Mouse (Mus musculus) megakaryocyte progenitor cell, adult 5-6 weeks (primary cell): ENCODE results near the gene Pdzd4. TPM values are rescaled to one million over a fixed set of nuclear protein-coding genes. Genes with fewer than 3 reads are reported as not detected.

ENCODE experiments used
- ATAC-seq: replicated peaks from 2 replicates; pipeline ENCODE4 v1.8.0; 2016; ENCODE audit warnings: mild to moderate bottlenecking, moderate TSS enrichment, inconsistent platforms; ENCODE audit not compliant: poor library complexity
- total RNA-seq, 2 experiments: library from RNA; stranded (forward) in 1 of 2; stranded (reverse) in 1 of 2; fragments of 157-497, 149-512 nt in 1 of 2; fragments of 200-1000 nt in 1 of 2; gene quantifications; 2 replicates each; pipeline versions ENCODE4 v1.2.3 to v1.2.4; 2015 to 2017

Pdzd4 gene
- total RNA-seq, 2 experiments from 2014 or later, result 0.32 to 2.1 TPM

DNA sequence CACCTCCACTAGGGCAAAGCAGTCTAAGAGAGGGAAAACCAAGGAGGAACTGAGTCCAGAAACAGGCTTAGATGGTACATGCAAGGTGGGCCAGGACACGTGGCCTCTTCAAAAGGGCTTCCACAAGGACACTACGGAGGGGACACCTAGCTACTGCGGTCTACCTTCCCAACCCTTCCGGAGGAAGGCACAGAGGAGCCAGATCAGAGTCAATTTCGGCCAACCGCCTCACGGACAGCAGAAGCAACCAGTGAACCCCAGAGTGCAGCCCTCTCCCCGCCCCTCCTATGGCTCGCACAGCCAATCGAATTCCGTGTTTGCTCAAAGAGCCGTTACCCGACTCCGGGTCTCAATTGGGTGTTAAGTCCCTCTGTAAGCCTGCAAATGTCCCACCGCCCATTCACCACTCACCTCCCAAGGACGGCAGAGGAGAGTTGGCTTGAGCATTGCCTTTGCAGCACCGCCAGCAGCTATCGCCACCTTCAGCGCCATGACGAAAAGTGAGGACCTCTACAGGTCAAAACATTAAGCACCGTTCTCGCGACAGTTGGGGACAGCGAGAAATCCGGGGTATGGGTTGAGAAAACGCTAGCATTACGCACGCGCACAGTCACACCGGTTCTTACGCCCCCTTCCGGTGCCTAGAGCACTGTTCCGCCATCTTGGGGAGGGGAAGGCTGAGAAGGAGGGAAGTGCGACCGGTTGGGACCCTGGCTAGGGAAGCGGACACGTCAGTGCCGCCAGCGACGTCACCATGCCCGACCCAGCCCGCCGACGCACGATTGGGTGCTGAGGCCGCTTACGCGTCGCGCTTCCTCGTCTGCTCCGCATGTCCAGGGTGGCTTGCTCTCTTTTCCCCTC, 38.2 kb downstream of the Pdzd4 start, which contains the start of the genes Idh3g and Ssr4:
Gene Idh3g (minus strand): TSS at position 534 of the 861 bp plus-strand sequence.
Gene Ssr4 (plus strand): TSS at position 665 of the 861 bp plus-strand sequence.
- ATAC-seq, result peak; percentile 91

DNA sequence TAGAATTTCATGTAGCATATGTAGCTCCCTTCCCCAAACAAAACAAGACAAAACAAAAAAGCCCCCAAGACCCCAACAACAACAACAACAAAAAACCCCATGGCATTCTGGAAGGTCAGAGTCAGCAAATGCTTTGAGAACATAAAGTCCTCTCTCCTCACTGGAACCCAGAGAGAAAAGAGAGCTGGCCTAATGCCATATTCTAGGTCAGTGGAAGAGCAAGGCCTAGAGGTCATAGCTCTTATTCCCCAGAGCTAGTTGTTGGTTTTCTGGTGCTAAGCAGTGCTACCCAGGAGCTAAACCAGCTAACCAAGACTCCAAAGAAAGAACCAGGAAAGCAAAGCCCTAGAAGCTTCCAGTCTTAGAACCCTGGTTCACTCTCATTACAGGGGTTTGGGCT, 39.1 kb downstream of the Pdzd4 start:
- no peak for ATAC-seq

DNA sequence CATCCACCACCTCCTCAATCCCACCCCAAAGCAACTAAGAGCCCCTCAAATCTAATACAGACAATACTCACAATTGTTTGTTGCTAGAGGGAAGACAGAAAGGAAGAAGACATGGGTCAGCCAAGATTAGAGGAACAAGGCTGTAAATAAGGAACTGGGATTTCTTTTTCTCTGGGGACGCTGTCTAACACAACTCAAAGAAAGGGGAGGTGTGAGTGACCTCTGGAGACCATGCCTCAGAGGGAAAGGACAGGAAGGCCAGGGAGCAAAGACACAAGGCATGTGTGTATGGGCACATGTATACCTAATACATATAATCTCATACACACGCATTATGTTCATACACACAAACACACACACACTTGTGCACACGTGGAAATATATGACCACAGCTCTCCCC, 42.5 kb downstream of the Pdzd4 start:
- ATAC-seq, result no peak

DNA sequence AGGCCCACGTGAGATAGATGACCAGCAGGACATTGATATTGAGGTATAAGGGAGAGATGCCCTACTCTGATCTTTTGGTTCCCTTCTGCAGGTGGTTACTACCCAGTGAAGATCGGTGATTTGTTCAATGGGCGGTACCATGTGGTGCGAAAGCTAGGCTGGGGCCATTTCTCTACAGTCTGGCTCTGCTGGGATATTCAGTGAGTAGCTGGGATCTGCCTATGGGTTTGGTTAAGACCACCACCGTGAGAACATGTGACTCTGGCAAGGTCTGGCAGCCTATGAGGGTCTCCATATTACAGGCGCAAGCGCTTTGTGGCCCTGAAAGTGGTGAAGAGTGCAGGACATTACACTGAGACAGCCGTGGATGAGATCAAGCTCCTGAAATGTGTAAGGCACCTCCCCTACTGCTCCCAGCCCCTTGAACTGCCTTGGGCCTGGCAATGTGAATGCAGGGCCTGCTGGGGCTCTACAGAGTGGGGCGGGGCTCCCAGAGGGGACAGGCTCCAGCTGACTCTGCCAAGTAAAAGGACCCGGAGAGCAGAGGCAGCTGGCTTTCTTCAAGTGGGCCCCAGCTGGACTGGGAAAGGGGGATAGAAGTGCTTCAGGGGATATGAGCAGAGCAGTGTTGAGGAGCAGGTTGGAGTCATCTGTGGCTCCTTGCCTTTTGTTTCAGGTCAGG, 49.8 kb downstream of the Pdzd4 start:
- no peak for ATAC-seq

DNA sequence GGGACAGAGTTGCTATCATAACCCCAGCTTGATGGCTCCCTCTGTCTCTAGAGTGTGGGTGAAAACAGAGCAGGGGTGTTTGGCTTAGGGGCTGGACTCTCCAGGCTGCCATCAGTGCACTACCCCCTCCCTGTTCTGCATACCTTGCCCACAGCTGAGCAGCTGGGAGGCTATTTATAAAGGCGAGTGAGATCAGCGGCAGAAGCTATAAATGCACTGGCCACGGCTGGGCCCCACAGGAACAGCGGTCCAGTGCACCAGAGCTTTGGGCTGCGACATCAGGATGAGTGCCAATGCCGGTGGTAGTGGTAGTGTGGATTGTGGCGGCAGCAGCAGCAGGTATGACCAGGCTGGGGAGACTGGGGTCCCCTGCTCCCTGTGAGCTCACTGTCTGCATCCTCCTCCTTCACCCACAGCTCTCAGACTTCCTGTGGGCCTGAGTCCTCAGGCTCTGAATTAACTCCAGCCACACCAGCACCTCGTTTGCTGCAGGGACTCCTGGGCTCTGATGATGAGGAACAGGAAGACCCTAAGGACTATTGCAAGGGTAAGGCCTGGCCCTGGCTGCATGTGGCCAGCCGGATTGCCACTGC, 50.5 kb downstream of the Pdzd4 start, which contains the start of gene Srpk3:
Gene Srpk3 (plus strand): TSS at position 238 of the 593 bp plus-strand sequence.
- peak; percentile 30 for ATAC-seq

DNA sequence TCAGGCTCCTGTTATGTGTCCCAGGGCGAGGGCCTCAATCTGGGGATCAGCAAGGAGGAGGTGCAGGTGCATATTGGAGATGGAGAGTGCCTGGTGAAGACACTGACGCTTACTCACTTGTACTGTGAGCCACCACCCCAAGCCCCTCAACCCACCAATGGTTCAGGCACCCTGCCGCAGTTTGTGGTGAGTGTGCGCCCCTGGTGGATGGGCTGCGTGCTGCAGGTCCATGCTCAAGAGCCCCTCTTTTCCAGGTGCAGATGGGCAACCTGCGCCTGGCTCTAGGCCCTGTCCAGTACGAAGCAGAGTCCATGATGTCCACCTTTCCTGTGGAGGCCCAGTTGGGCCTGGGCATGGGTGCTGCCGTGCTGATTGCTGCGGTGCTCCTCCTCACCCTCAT, 57.5 kb downstream of the Pdzd4 start:
- ATAC-seq, result peak; percentile 58; the same call in 1 of the 2 replicates

DNA sequence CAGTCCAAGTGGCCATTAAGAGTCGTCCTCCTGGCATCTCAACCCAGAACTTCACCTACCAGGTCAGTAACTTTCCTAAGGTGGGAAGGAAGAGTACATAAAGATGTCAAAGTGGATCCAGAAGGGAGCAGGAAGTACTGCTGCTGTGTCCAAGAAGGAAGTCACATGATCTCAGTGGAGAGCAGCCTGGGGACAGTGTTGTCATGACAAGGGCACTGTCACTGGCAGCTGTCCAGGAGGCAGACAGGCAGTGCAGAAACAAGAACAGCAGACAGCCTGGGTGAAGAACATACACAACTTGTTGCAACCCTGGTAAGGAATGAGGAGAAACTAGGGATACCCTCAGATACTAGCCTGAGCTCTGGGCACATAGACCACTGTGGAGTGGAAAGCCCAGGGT, 59.5 kb downstream of the Pdzd4 start:
- ATAC-seq, result peak; percentile 83

DNA sequence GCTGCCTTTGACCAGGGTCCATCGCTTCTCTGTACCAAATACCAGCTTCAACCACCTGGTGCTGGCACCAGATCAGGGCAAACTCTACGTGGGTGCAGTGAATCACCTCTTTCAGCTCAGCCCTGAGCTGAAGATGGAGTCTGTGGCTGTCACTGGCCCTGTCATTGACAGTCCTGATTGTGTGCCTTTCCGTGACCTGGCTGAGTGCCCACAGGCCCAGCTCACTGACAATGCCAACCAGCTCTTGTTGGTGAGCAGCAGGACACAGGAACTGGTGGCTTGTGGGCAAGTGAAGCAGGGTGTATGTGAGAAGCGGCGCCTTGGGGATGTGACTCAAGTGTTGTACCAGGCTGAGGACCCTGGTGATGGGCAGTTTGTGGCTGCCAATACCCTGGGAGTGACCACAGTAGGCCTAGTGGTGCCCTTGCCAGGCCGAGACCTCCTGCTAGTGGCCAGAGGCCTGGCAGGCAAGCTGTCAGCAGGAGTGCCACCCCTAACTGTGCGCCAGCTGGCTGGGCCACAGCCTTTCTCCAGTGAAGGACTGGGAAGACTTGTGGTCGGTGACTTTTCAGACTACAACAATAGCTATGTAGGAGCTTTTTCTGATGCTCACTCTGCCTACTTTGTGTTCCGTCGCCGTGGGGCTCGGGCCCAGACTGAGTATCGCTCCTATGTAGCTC, 66.0 kb downstream of the Pdzd4 start:
- 0 out of 2 replicates have a peak, but pooled peaks have one; percentile 14 for ATAC-seq

DNA sequence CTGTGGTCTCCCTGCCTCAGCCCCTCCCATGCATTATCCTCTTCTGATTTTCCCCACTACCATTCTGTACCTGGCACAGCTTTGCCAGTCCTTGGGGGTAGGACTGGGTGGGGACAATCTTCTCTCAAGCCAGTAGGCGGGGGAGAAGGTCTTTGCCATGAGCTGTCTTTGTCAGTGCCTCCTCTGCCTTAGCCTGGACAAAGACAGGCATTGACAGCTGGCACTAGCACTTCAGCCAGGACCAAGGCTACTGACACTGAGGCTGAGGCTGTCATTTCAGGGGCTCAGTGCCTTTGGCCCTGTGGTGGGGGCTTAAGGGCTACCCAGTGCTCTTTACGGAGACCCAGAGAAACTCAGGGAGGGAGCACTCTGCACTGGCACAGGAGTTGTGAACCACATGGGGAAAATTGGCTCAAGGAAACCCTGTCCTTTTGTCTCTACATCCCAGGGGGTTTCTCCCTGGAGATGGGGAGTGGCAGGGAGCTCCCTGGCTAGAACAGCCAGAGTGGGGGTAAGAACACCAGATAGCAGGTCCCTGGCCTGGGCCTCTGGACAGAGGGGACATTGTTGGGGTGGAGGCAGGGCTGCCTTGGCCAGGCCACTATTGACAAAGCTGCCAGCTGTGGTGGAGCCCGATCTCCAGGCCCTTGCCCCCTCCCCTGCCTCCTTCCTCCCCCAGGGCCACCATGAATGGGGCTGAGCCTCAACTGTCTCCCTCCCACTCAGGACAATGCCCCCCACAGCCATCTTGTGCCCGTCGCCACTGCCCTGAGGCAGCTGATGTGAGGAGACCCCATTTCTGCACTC, 68.2 kb downstream of the Pdzd4 start, which contains the start of gene Plxnb3:
Gene Plxnb3 (plus strand): TSS at position 757 of the 807 bp plus-strand sequence.
- ATAC-seq, result no peak

DNA sequence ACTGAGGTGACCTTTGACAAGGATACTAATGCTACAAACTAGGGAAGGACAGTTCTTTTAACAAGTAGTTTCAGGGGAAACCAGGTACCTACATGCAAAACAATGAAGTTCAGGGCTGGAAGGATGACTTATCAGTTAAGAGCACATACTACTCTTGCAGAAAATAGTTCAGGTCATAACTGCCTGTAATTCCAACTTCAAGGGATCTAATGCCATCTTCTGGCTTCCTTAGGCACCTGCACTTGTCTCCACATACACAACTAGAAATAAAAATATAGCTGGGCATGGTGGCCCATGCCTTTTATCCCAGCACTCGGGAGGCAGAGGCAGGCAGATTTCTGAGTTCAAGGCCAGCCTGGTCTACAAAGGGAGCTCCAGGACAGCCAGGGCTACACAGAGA, 75.8 kb downstream of the Pdzd4 start:
- no peak; the same call in 1 of the 2 replicates for ATAC-seq

DNA sequence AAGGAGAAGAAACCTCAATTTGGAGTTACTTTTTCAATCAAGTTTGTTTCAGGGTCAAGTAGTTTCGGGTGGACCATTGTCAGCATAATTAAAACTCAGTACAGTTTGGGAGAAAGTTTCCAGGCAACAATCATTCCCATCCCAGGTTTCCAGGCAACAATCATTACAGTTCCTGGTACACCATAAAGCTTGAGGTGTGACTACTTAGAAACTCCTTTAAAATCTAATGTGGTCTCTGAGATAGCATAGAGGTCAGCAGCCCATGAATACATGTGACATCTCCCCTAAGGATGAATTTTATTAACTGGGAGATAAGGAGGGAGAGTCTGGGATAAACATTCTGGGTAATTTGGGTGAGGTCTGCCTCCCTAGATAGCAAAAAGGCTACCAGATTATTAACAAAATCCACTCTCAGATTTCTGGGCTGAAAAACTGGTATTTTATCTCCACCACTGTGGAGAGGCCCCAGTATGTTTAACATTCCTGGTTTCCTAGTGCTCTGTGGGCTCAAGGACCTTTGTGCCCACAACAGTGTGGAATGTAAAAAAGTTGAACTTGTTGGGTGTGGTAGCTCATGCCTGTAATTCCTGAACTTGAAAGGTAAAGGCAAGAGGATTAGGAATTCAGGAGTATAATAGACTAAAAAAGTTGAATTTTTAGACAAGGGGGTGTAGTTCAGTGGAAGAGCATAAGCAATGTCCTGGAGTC, 79.8 kb downstream of the Pdzd4 start:
- no peak for ATAC-seq

Other genes starting within 250 kb of the Pdzd4 start
- 0.22 and 0.67 TPM in 2 replicates for gene Dusp9, start 185.6 kb downstream of the Pdzd4 start, total RNA-seq (2015)
- gene Dusp9, start 185.6 kb downstream of the Pdzd4 start, total RNA-seq (2017), result 0.44 and 0.67 TPM in 2 replicates
- gene Pnck, start 164.9 kb downstream of the Pdzd4 start, total RNA-seq (2015), result 0.71 and 1.2 TPM in 2 replicates
- 0.21 TPM in 1 of 2 replicates, not detected in the other for gene Pnck, start 164.9 kb downstream of the Pdzd4 start, total RNA-seq (2017)
- gene Slc6a8, start 151.8 kb downstream of the Pdzd4 start, total RNA-seq (2015), result 0.07 and 0.61 TPM in 2 replicates
- 0.04 TPM in 1 of 2 replicates, not detected in the other for gene Slc6a8, start 151.8 kb downstream of the Pdzd4 start, total RNA-seq (2017)
- gene Bcap31, start 108.8 kb downstream of the Pdzd4 start, total RNA-seq (2015), result 265 and 285 TPM in 2 replicates
- 218 and 226 TPM in 2 replicates for gene Bcap31, start 108.8 kb downstream of the Pdzd4 start, total RNA-seq (2017)
- 34.7 and 37.8 TPM in 2 replicates for gene Abcd1, start 108.4 kb downstream of the Pdzd4 start, total RNA-seq (2015)
- gene Abcd1, start 108.4 kb downstream of the Pdzd4 start, total RNA-seq (2017), result 13.6 and 19.4 TPM in 2 replicates
- not detected in 2 replicates for gene Plxnb3, start 67.9 kb downstream of the Pdzd4 start, total RNA-seq (2015)
- 0.50 TPM in 1 of 2 replicates, not detected in the other for gene Plxnb3, start 67.9 kb downstream of the Pdzd4 start, total RNA-seq (2017)
- gene Srpk3, start 50.6 kb downstream of the Pdzd4 start, total RNA-seq (2015), result not detected in 2 replicates
- gene Srpk3, start 50.6 kb downstream of the Pdzd4 start, total RNA-seq (2017), result 0.20 TPM in 1 of 2 replicates, not detected in the other
- gene Idh3g, start 38.1 kb downstream of the Pdzd4 start, total RNA-seq (2015), result 376 and 396 TPM in 2 replicates
- 231 and 238 TPM in 2 replicates for gene Idh3g, start 38.1 kb downstream of the Pdzd4 start, total RNA-seq (2017)
- 537 and 612 TPM in 2 replicates for gene Ssr4, start 37.9 kb downstream of the Pdzd4 start, total RNA-seq (2015)
- 295 and 337 TPM in 2 replicates for gene Ssr4, start 37.9 kb downstream of the Pdzd4 start, total RNA-seq (2017)
- not detected in 2 replicates for gene Avpr2, start 67.1 kb upstream of the Pdzd4 start, total RNA-seq (2015)
- gene Avpr2, start 67.1 kb upstream of the Pdzd4 start, total RNA-seq (2017), result 0.12 and 0.30 TPM in 2 replicates
- gene L1cam, start 71.1 kb upstream of the Pdzd4 start, total RNA-seq (2015), result 1.3 and 1.5 TPM in 2 replicates
- 0.17 and 0.46 TPM in 2 replicates for gene L1cam, start 71.1 kb upstream of the Pdzd4 start, total RNA-seq (2017)
- gene Arhgap4, start 96.9 kb upstream of the Pdzd4 start, total RNA-seq (2015), result 21.8 and 25.2 TPM in 2 replicates
- gene Arhgap4, start 96.9 kb upstream of the Pdzd4 start, total RNA-seq (2017), result 39.2 and 40.1 TPM in 2 replicates
- 115 and 125 TPM in 2 replicates for gene Naa10, start 97.0 kb upstream of the Pdzd4 start, total RNA-seq (2015)
- 169 and 186 TPM in 2 replicates for gene Naa10, start 97.0 kb upstream of the Pdzd4 start, total RNA-seq (2017)
- 7.5 and 7.6 TPM in 2 replicates for gene Renbp, start 105.9 kb upstream of the Pdzd4 start, total RNA-seq (2015)
- gene Renbp, start 105.9 kb upstream of the Pdzd4 start, total RNA-seq (2017), result 17.6 and 33.4 TPM in 2 replicates
- 125 and 129 TPM in 2 replicates for gene Hcfc1, start 141.4 kb upstream of the Pdzd4 start, total RNA-seq (2015)
- gene Hcfc1, start 141.4 kb upstream of the Pdzd4 start, total RNA-seq (2017), result 52.3 and 61.8 TPM in 2 replicates
- 74.6 and 83.9 TPM in 2 replicates for gene Irak1, start 198.9 kb upstream of the Pdzd4 start, total RNA-seq (2015)
- 53.9 and 57.1 TPM in 2 replicates for gene Irak1, start 198.9 kb upstream of the Pdzd4 start, total RNA-seq (2017)